Mouse (Mus musculus): ENCODE measurements around the gene Lasp1. TPM values are rescaled to one million over a fixed set of nuclear protein-coding genes. Genes with fewer than 3 reads are reported as not detected.

Lasp1 gene
- total and polyA plus RNA-seq, 3 experiments, result 12.5 to 45.4 (median 18.6) TPM

DNA sequence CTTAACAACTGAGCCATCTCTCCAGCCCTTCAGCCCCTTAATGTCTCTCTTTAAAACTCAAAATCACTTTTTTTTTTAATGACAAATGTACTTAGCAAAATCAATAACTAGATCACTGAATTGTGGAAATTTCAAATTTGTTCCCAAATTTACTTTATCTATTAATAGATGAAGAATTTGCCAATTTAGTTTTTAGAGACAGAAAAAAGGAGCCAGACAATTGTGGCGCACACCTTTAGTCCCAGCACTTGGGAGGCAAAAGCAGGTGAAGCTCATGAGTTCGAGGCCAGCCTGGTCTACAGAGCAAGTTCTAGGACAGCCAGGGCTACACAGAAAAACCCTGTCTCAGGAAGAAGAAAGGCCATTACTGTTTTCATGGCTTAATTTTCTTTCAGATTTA lies 52.8 kb downstream of the Lasp1 start:
- no peak for DNase-seq (ENCODE audit: extremely low read depth)
- H3K4me3 ChIP-seq (replicated peaks in 1 of 3; ENCODE audit: low read depth in 2 of 3, low read length in 2 of 3, poor library complexity in 1 of 3), result no peak overlapping the region
- no peak overlapping the region for H3K9ac ChIP-seq (ENCODE audit: insufficient read depth, low read depth)
- TF ChIP-seq IRF4 (IDR thresholded peaks at IDR 0.05; ENCODE audit: low read depth, low read length) (no peak), TBP (conservative IDR thresholded peaks at IDR 0.05; ENCODE audit: low read depth, low read length) (peak; percentile 95)
- in situ Hi-C loops (cut with MboI; ENCODE audit: low pct_ligation_motif_present, low pct_unique_long_range_greater_than_20kb, low sequenced_read_pairs) (no loop called here), dilution Hi-C loops (cut with MboI; ENCODE audit: extremely low pct_ligation_motif_present, extremely low pct_unique_long_range_greater_than_20kb, low sequenced_read_pairs) (no loop called here)
- H3K4me1 ChIP-seq (ENCODE audit: control insufficient read depth in 1 of 2, insufficient read depth in 2 of 2), result peaks cover 2 to 17% of the 10 kb centered on the region in 2 experiments; a peak in 2 of 4 replicates
- no peak overlapping the region for H3K4me2 ChIP-seq (ENCODE audit: insufficient read depth, low read depth, poor library complexity, severe bottlenecking)
- peaks cover 0 to 3% of the 10 kb centered on the region in 2 experiments for H3K36me3 ChIP-seq (replicated peaks in 1 of 2; ENCODE audit: control insufficient read depth in 1 of 2, insufficient read depth in 1 of 2, low read length in 1 of 2)
- H3K9me3 ChIP-seq (replicated peaks; ENCODE audit: low read length), result no peaks in the 10 kb centered on the region
- H3K79me2 ChIP-seq (replicated peaks; ENCODE audit: control insufficient read depth, extremely low read depth, insufficient read depth, poor library complexity, severe bottlenecking), result no peaks in the 10 kb centered on the region; the same call in 1 of the 2 replicates
- no peaks in the 10 kb centered on the region for H3K27me3 ChIP-seq (replicated peaks)
- H3K27ac ChIP-seq (ENCODE audit: insufficient read depth, low read depth), result no peak overlapping the region

- H3K79me2 ChIP-seq (replicated peaks; ENCODE audit: control insufficient read depth, extremely low read depth, insufficient read depth, poor library complexity, severe bottlenecking), result no peaks in the 10 kb centered on the region; the same call in 1 of the 2 replicates
Measured at GRCm38 (mm10) chr11:97855473-97855872, 56.7 kb downstream of the Lasp1 start.

DNA sequence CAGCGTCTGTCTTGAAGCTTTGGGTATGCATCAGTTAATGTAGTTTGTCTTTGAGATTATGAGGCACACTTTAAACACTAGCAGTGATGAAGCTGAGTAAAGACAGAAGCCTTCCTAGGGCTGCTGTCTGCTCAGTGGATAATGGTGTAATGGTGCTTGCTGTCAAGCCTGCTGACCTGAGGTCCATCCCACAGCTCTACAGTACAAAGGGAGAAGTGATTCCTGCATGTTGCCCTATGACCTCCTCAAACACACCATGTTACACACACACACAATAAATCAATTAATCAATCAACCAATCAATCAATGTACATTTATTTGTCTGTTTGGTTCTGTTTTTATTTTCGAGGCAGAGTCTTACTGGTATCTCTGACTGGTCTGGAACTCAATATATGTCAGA lies 63.3 kb downstream of the Lasp1 start:
- in situ Hi-C loops (cut with MboI; ENCODE audit: low pct_ligation_motif_present, low pct_unique_long_range_greater_than_20kb, low sequenced_read_pairs) (no loop called here), dilution Hi-C loops (cut with MboI; ENCODE audit: extremely low pct_ligation_motif_present, extremely low pct_unique_long_range_greater_than_20kb, low sequenced_read_pairs) (no loop called here)
- H3K4me1 ChIP-seq (ENCODE audit: control insufficient read depth in 1 of 2, insufficient read depth in 2 of 2), result no peaks in the 10 kb centered on the region
- no peaks in the 10 kb centered on the region for H3K9me3 ChIP-seq (replicated peaks; ENCODE audit: low read length)
- H3K79me2 ChIP-seq (replicated peaks; ENCODE audit: control insufficient read depth, extremely low read depth, insufficient read depth, poor library complexity, severe bottlenecking), result no peaks in the 10 kb centered on the region
- no peak for DNase-seq (ENCODE audit: extremely low read depth)
- H3K4me2 ChIP-seq (ENCODE audit: insufficient read depth, low read depth, poor library complexity, severe bottlenecking), result no peak overlapping the region
- no peak overlapping the region for H3K9ac ChIP-seq (ENCODE audit: insufficient read depth, low read depth)
- no peak overlapping the region for H3K27ac ChIP-seq (ENCODE audit: insufficient read depth, low read depth)
- TF ChIP-seq SMC3 (IDR thresholded peaks at IDR 0.05; ENCODE audit: low read depth, low read length), result no peak
- no peak for TF ChIP-seq RCOR1 (conservative IDR thresholded peaks at IDR 0.05; ENCODE audit: low read depth, low read length)
- no peak for TF ChIP-seq MEF2A (IDR thresholded peaks at IDR 0.05; ENCODE audit: borderline replicate concordance, low read depth, low read length)
- no peak for TF ChIP-seq HCFC1 (IDR thresholded peaks at IDR 0.05; ENCODE audit: low read depth, low read length)
- no peak for TF ChIP-seq UBTF (IDR thresholded peaks at IDR 0.05; ENCODE audit: low read depth, low read length)
- H3K36me3 ChIP-seq (replicated peaks in 1 of 2; ENCODE audit: control insufficient read depth in 1 of 2, insufficient read depth in 1 of 2, low read length in 1 of 2), result no peaks in the 10 kb centered on the region
- no peaks in the 10 kb centered on the region for H3K27me3 ChIP-seq (replicated peaks)
- H3K4me3 ChIP-seq (replicated peaks in 1 of 3; ENCODE audit: low read depth in 2 of 3, low read length in 2 of 3, poor library complexity in 1 of 3), result no peak overlapping the region

More at GRCm38 (mm10) chr11:97855473-97855872, 56.7 kb downstream of the Lasp1 start:
- no peak overlapping the region for H3K4me3 ChIP-seq (replicated peaks in 1 of 3; ENCODE audit: low read depth in 2 of 3, low read length in 2 of 3, poor library complexity in 1 of 3)
- no peak overlapping the region for H3K9ac ChIP-seq (ENCODE audit: insufficient read depth, low read depth)
- no peak for TF ChIP-seq ZNF384 (IDR thresholded peaks at IDR 0.05; ENCODE audit: low read depth, low read length)
- TF ChIP-seq GABPA (IDR thresholded peaks at IDR 0.05; ENCODE audit: insufficient replicate concordance, low read depth, low read length), result no peak
- TF ChIP-seq ELF1 (IDR thresholded peaks at IDR 0.05; ENCODE audit: low read depth, low read length), result no peak
- TF ChIP-seq MXI1 (IDR thresholded peaks at IDR 0.05; ENCODE audit: low read depth, low read length), result no peak
- no peak for TF ChIP-seq HCFC1 (IDR thresholded peaks at IDR 0.05; ENCODE audit: low read depth, low read length)
- no peak for TF ChIP-seq CHD1 (IDR thresholded peaks at IDR 0.05; ENCODE audit: low read depth, low read length)
- no peak for TF ChIP-seq ZMIZ1 (IDR thresholded peaks at IDR 0.05; ENCODE audit: low read depth, low read length)
- no peak for TF ChIP-seq USF2 (conservative IDR thresholded peaks at IDR 0.05; ENCODE audit: low read depth, low read length)
- no peak for TF ChIP-seq BHLHE40 (IDR thresholded peaks at IDR 0.05; ENCODE audit: low read depth, low read length)
- no peak for TF ChIP-seq JUN (IDR thresholded peaks at IDR 0.05; ENCODE audit: insufficient read depth, low read depth, low read length)
- no peak overlapping the region for H3K4me2 ChIP-seq (ENCODE audit: insufficient read depth, low read depth, poor library complexity, severe bottlenecking)
- H3K9me3 ChIP-seq (replicated peaks; ENCODE audit: low read length), result no peaks in the 10 kb centered on the region
- H3K27ac ChIP-seq (ENCODE audit: insufficient read depth, low read depth), result no peak overlapping the region
- no peaks in the 10 kb centered on the region for H3K36me3 ChIP-seq (replicated peaks in 1 of 2; ENCODE audit: control insufficient read depth in 1 of 2, insufficient read depth in 1 of 2, low read length in 1 of 2)
- peaks cover 0 to 2% of the 10 kb centered on the region in 2 experiments; a peak in 1 of 4 replicates for H3K4me1 ChIP-seq (ENCODE audit: control insufficient read depth in 1 of 2, insufficient read depth in 2 of 2)
- no peaks in the 10 kb centered on the region for H3K27me3 ChIP-seq (replicated peaks)
- DNase-seq (ENCODE audit: extremely low read depth), result no peak
- dilution Hi-C loops (cut with MboI; ENCODE audit: extremely low pct_ligation_motif_present, extremely low pct_unique_long_range_greater_than_20kb, low sequenced_read_pairs) (no loop called here), in situ Hi-C loops (cut with MboI; ENCODE audit: low pct_ligation_motif_present, low pct_unique_long_range_greater_than_20kb, low sequenced_read_pairs) (no loop called here)

All from CH12.LX (cell line).